Mouse (Mus musculus): Measurements from ENCODE around the gene Ugt2b37. TPM values are rescaled to one million over a fixed set of nuclear protein-coding genes. Genes with fewer than 3 reads are reported as not detected.
"Not testable (repeated sequence)": the region's sequence is repeated elsewhere in the genome, so short reads cannot be mapped to it uniquely, and the experiment has no call there.

Gene Ugt2b37
- not detected in 2 replicates for polyA plus RNA-seq (2015; fragmentation: Nextera tagmentation; extraction: Ambion mirVana)

- 83% methylated on average over 3 of the region's 3 CpGs for WGBS
- H3K27ac ChIP-seq (ENCODE audit: low read length); H3K4me3 ChIP-seq (replicated peaks; ENCODE audit: low read length); H3K4me1 ChIP-seq (replicated peaks; ENCODE audit: control insufficient read depth, insufficient read depth, low read length); H3K9ac ChIP-seq (replicated peaks; ENCODE audit: low read depth, low read length); H3K36me3 ChIP-seq (ENCODE audit: control insufficient read depth, insufficient read depth); H3K27me3 ChIP-seq (replicated peaks; ENCODE audit: control insufficient read depth, insufficient read depth, low read length); H3K4me2 ChIP-seq (ENCODE audit: low read length); H3K9me3 ChIP-seq (ENCODE audit: control insufficient read depth, low read length); ATAC-seq: not testable (repeated sequence)
Measured at GRCm38 (mm10) chr5:87254676-87255075, at the start of gene Ugt2b37. TSS of gene Ugt2b37 (minus strand) at chr5:87254804.

GRCm38 (mm10) chr5:87286180-87286579 is 31.6 kb upstream of the Ugt2b37 start:
- not testable (repeated sequence) for H3K27me3 ChIP-seq (replicated peaks; ENCODE audit: control insufficient read depth, insufficient read depth, low read length); H3K9me3 ChIP-seq (ENCODE audit: control insufficient read depth, low read length); H3K4me3 ChIP-seq (replicated peaks; ENCODE audit: low read length); H3K4me1 ChIP-seq (replicated peaks; ENCODE audit: control insufficient read depth, insufficient read depth, low read length); H3K4me2 ChIP-seq (ENCODE audit: low read length); ATAC-seq; H3K27ac ChIP-seq (ENCODE audit: low read length); H3K36me3 ChIP-seq (ENCODE audit: control insufficient read depth, insufficient read depth); H3K9ac ChIP-seq (replicated peaks; ENCODE audit: low read depth, low read length)
- 90% methylated on average over 4 of the region's 4 CpGs for whole genome bisulfite sequencing

GRCm38 (mm10) chr5:87275986-87276385 is 21.4 kb upstream of the Ugt2b37 start:
- H3K27me3 ChIP-seq (replicated peaks; ENCODE audit: control insufficient read depth, insufficient read depth, low read length); H3K36me3 ChIP-seq (ENCODE audit: control insufficient read depth, insufficient read depth); H3K27ac ChIP-seq (ENCODE audit: low read length); ATAC-seq; H3K9ac ChIP-seq (replicated peaks; ENCODE audit: low read depth, low read length); H3K4me3 ChIP-seq (replicated peaks; ENCODE audit: low read length); H3K4me1 ChIP-seq (replicated peaks; ENCODE audit: control insufficient read depth, insufficient read depth, low read length); H3K4me2 ChIP-seq (ENCODE audit: low read length); H3K9me3 ChIP-seq (ENCODE audit: control insufficient read depth, low read length): not testable (repeated sequence)
- 92% methylated on average over 4 of the region's 4 CpGs for WGBS

GRCm38 (mm10) chr5:87275581-87275980 is 21.0 kb upstream of the Ugt2b37 start:
- no peak overlapping the region for H3K4me3 ChIP-seq (replicated peaks; ENCODE audit: low read length)

GRCm38 (mm10) chr5:87255831-87256230 is 1.2 kb upstream of the Ugt2b37 start:
- Histone ChIP-seq H3K27me3 (replicated peaks; ENCODE audit: control insufficient read depth, insufficient read depth, low read length) (no peaks in the 10 kb centered on the region), H3K4me1 (replicated peaks; ENCODE audit: control insufficient read depth, insufficient read depth, low read length) (no peaks in the 10 kb centered on the region), H3K4me3 (replicated peaks; ENCODE audit: low read length) (no peak overlapping the region), H3K9me3 (ENCODE audit: control insufficient read depth, low read length) (no peaks in the 10 kb centered on the region), H3K36me3 (ENCODE audit: control insufficient read depth, insufficient read depth) (no peaks in the 10 kb centered on the region), H3K4me2 (ENCODE audit: low read length) (no peak overlapping the region), H3K9ac (replicated peaks; ENCODE audit: low read depth, low read length) (no peak overlapping the region), H3K27ac (ENCODE audit: low read length) (no peak overlapping the region)
- 84% methylated on average over 3 of the region's 3 CpGs for WGBS
- ATAC-seq = no peak

More at GRCm38 (mm10) chr5:87275581-87275980, 21.0 kb upstream of the Ugt2b37 start:
- ATAC-seq = no peak
- Histone ChIP-seq H3K36me3 (ENCODE audit: control insufficient read depth, insufficient read depth) (no peaks in the 10 kb centered on the region), H3K27ac (ENCODE audit: low read length) (no peak overlapping the region), H3K9ac (replicated peaks; ENCODE audit: low read depth, low read length) (no peak overlapping the region), H3K27me3 (replicated peaks; ENCODE audit: control insufficient read depth, insufficient read depth, low read length) (no peaks in the 10 kb centered on the region), H3K4me2 (ENCODE audit: low read length) (no peak overlapping the region), H3K4me1 (replicated peaks; ENCODE audit: control insufficient read depth, insufficient read depth, low read length) (no peaks in the 10 kb centered on the region), H3K9me3 (ENCODE audit: control insufficient read depth, low read length) (no peaks in the 10 kb centered on the region)
- WGBS = 89% methylated on average over 6 of the region's 6 CpGs

GRCm38 (mm10) chr5:87242140-87242539 is 12.5 kb downstream of the Ugt2b37 start:
- not testable (repeated sequence) for H3K36me3 ChIP-seq (ENCODE audit: control insufficient read depth, insufficient read depth); ATAC-seq; H3K9ac ChIP-seq (replicated peaks; ENCODE audit: low read depth, low read length)

GRCm38 (mm10) chr5:87196430-87196829 is 58.2 kb downstream of the Ugt2b37 start:
- not testable (repeated sequence) for H3K9me3 ChIP-seq (ENCODE audit: control insufficient read depth, low read length); H3K36me3 ChIP-seq (ENCODE audit: control insufficient read depth, insufficient read depth); H3K4me2 ChIP-seq (ENCODE audit: low read length); H3K4me3 ChIP-seq (replicated peaks; ENCODE audit: low read length); H3K27ac ChIP-seq (ENCODE audit: low read length); ATAC-seq; H3K9ac ChIP-seq (replicated peaks; ENCODE audit: low read depth, low read length); H3K27me3 ChIP-seq (replicated peaks; ENCODE audit: control insufficient read depth, insufficient read depth, low read length); H3K4me1 ChIP-seq (replicated peaks; ENCODE audit: control insufficient read depth, insufficient read depth, low read length)
- 82% methylated on average over 2 of the region's 2 CpGs for WGBS

More at GRCm38 (mm10) chr5:87242140-87242539, 12.5 kb downstream of the Ugt2b37 start:
- H3K4me1 ChIP-seq (replicated peaks; ENCODE audit: control insufficient read depth, insufficient read depth, low read length); H3K27me3 ChIP-seq (replicated peaks; ENCODE audit: control insufficient read depth, insufficient read depth, low read length); H3K4me2 ChIP-seq (ENCODE audit: low read length); H3K9me3 ChIP-seq (ENCODE audit: control insufficient read depth, low read length); H3K4me3 ChIP-seq (replicated peaks; ENCODE audit: low read length); H3K27ac ChIP-seq (ENCODE audit: low read length): not testable (repeated sequence)

Other genes with a start within 250 kb of the Ugt2b37 start
- gene Ugt2b36, start 162.2 kb downstream of the Ugt2b37 start, polyA plus RNA-seq (2015; fragmentation: Nextera tagmentation; extraction: Ambion mirVana) = not detected in 2 replicates
- gene Ugt2b5, start 114.5 kb downstream of the Ugt2b37 start, polyA plus RNA-seq (2015; fragmentation: Nextera tagmentation; extraction: Ambion mirVana) = not detected in 2 replicates
- not detected in 2 replicates for gene Ugt2a3, start 82.4 kb upstream of the Ugt2b37 start, polyA plus RNA-seq (2015; fragmentation: Nextera tagmentation; extraction: Ambion mirVana)
- not detected in 2 replicates for gene Ugt2b38, start 169.4 kb upstream of the Ugt2b37 start, polyA plus RNA-seq (2015; fragmentation: Nextera tagmentation; extraction: Ambion mirVana)
- gene Ugt2a2, start 227.5 kb upstream of the Ugt2b37 start, polyA plus RNA-seq (2015; fragmentation: Nextera tagmentation; extraction: Ambion mirVana) = 0.30 and 0.52 TPM in 2 replicates
- gene Gm43638, start 232.0 kb upstream of the Ugt2b37 start, polyA plus RNA-seq (2015; fragmentation: Nextera tagmentation; extraction: Ambion mirVana) = not detected in 2 replicates
- gene Ugt2a1, start 236.1 kb upstream of the Ugt2b37 start, polyA plus RNA-seq (2015; fragmentation: Nextera tagmentation; extraction: Ambion mirVana) = 0.80 TPM in 1 of 2 replicates, not detected in the other

All from forebrain, embryonic 16.5 days (tissue).